Mouse (Mus musculus) thymus, adult 2 months (tissue): ENCODE measurements around the gene Cfap44. TPM values are rescaled to one million over a fixed set of nuclear protein-coding genes. Genes with fewer than 3 reads are reported as not detected.

ENCODE experiments used
- DNase-seq: peaks from one replicate; pipeline ENCODE4 v3.0.0; 2021
- H3K27ac ChIP-seq: fragments of 200-500 bp; 2 replicates; pipeline ENCODE4 v1.5.1; 2012; ENCODE audit warnings: low read length, control low read depth; ENCODE audit not compliant: control insufficient read depth, insufficient read depth
- H3K27me3 ChIP-seq: fragments of 200-500 bp; 2 replicates; pipeline ENCODE4 v1.6.1; 2012; ENCODE audit warnings: mild to moderate bottlenecking, low read length, moderate library complexity, mixed read lengths; ENCODE audit not compliant: control insufficient read depth, insufficient read depth
- H3K36me3 ChIP-seq: fragments of 200-500 bp; 2 replicates; pipeline ENCODE4 v1.6.1; 2012; ENCODE audit warnings: mild to moderate bottlenecking, low read length, moderate library complexity; ENCODE audit not compliant: control insufficient read depth, insufficient read depth
- H3K4me1 ChIP-seq: fragments of 200-500 bp; replicated peaks from 2 replicates; pipeline ENCODE4 v1.6.1; 2012; ENCODE audit warnings: low read length; ENCODE audit not compliant: control insufficient read depth, insufficient read depth
- H3K4me3 ChIP-seq: fragments of 200-500 bp; 2 replicates; pipeline ENCODE4 v1.5.1; 2012; ENCODE audit warnings: mild to moderate bottlenecking, low read length, control low read depth, moderate library complexity; ENCODE audit not compliant: control insufficient read depth, insufficient read depth
- CTCF ChIP-seq: fragments of 200-500 bp; IDR thresholded peaks from 2 replicates; pipeline ENCODE4 v1.5.1; 2012; ENCODE audit warnings: mild to moderate bottlenecking, control low read depth, low read length, moderate library complexity, borderline replicate concordance; ENCODE audit not compliant: control insufficient read depth, poor library complexity, insufficient read depth; ENCODE audit errors: extremely low read depth
- POLR2A ChIP-seq: fragments of 200-500 bp; IDR thresholded peaks from 2 replicates; pipeline ENCODE4 v1.6.1; 2012; ENCODE audit warnings: mild to moderate bottlenecking, low read length, control low read depth, moderate library complexity; ENCODE audit not compliant: control insufficient read depth, poor library complexity, insufficient read depth; ENCODE audit errors: extremely low read depth
- WGBS: fragments of 180-500 bp; shearing (Covaris S2); methylation state at CpG from one replicate; pipeline ENCODE4 v1.1.7; 2018; 5-methylcytosine and 5-hydroxymethylcytosine counted together
- polyA plus RNA-seq: library from polyadenylated mRNA; depleted of rRNA; stranded (reverse); fragments of >200 nt; gene quantifications from 2 replicates; pipeline ENCODE4 v1.2.3, GENCODE M21; 2012

Cfap44 gene
- polyA plus RNA-seq, 1 experiment: 0.12 TPM

DNA sequence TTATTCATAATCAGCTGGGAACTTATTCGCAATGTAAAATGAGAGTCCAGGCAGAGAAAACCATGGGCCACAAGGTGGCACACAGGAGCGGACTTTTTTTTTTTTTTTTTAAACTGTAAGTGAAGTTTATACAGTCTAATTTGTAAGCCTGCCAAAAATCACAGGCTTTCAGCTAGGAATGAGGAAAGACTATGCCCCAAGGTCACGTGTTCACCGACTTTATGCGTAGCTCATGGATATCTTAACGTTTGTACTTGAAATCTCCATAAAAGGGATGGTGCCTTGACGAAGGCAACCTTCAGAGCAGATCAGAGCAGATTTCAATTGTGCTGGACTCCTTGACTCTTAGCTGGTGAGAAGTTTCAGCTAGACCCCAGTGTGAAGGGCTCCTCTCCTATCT lies 86.0 kb downstream of the Cfap44 start:
- 43% methylated on average over 7 of the region's 7 CpGs for WGBS
- TF ChIP-seq CTCF (no peak), POLR2A (no peak)
- Histone ChIP-seq H3K36me3 (no peaks in the 10 kb centered on the region), H3K27me3 (no peaks in the 10 kb centered on the region), H3K4me1 (no peaks in the 10 kb centered on the region), H3K27ac (no peak overlapping the region), H3K4me3 (no peak overlapping the region)
- DNase-seq: no peak

DNA sequence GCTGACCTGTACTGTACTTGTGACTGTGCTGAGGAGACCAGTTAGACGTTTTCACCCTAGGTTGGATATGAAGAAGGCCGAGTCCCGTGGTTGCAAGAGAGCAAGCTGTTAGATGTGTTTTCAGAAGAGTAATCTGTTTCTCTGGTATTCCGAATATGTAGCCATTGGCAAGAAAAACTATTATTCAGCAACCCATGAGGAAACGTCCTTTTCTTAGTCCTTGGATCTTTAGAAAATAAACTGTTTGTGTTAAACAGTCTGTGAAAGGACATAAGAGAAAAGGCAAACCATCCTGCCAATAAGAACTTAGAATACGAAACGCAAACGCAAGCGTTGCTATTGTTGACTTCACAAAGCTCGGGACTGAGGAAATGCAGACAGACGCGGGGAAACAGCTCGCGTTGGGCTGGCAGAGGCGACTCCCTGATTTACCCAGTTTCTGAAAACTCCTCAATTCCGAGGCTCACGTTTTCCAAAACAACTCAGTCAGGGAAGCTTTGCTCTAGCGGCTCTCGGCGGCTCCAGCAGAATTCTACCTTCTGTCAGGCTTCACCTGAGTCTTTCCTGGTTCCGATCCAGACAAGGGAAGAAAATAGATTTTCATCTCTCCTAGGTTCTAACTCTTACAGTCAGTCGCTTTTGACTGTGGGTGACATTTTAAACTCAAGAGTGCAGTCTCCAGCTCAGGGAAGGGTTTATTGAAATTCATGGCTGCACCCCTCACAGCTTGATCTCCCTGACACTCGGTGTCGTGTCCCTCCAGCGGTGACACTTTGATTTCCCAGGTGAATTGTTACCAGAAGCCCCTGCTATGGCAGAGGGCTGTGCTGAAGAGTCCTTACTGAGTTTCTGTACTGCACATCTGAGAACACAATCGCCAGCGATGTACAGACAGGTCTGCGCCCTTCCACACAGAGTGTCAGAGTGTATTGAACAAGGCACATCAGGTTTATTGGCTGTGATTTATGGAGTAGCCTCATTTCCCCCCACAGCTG lies 87.3 kb downstream of the Cfap44 start:
- Histone ChIP-seq H3K4me1 (no peaks in the 10 kb centered on the region), H3K36me3 (no peaks in the 10 kb centered on the region), H3K27ac (no peak overlapping the region), H3K4me3 (no peak overlapping the region), H3K27me3 (no peaks in the 10 kb centered on the region)
- no peak for DNase-seq
- TF ChIP-seq CTCF: no peak
- WGBS: 80% methylated on average over 28 of the region's 28 CpGs

DNA sequence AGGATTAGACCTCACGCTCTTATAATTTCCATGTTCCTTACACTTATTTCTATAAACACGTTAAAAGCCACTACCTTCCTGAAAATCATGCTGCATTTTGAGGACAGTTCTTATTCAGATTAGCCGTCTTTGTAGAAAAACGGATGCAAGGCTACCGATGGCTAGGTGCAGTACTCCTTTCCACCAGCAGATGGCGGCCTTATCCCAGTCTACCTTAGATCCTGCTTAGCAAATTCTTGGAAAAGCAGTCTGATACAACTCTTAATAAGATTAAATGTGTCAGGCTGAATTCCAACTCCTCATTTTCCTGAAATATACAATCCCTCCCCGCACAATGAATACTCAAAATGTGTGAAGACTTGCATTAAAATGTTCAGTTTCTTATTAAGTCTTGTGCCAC lies 89.5 kb downstream of the Cfap44 start:
- peak; percentile 68 for DNase-seq
- no peak overlapping the region for H3K27ac ChIP-seq

DNA sequence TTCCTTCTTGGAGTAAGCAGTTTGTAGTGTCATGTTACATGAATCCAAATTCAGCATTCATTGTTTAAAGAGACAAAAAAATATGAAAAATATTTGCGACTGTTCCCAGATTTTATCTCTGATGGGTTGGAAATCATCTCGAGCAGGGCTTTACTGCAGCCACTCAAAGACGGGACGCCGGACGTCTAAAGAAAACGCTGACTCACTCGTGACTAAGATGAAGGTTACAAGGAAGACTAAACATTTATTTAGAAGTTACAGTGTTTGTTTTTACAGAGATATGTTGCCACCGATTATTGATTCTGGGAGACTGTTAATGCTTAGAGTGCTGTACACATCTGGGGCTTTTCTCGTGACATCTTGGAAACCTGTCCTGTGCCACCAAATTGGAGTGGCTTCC lies 90.2 kb downstream of the Cfap44 start:
- WGBS: 66% methylated on average over 10 of the region's 10 CpGs
- Histone ChIP-seq H3K27ac (no peak overlapping the region), H3K27me3 (no peaks in the 10 kb centered on the region), H3K4me1 (no peaks in the 10 kb centered on the region), H3K4me3 (no peak overlapping the region), H3K36me3 (no peaks in the 10 kb centered on the region)
- DNase-seq: no peak
- TF ChIP-seq POLR2A (no peak), CTCF (no peak)

More for the DNA sequence above, 89.5 kb downstream of the Cfap44 start:
- Histone ChIP-seq H3K4me3 (no peak overlapping the region), H3K36me3 (no peaks in the 10 kb centered on the region), H3K27me3 (no peaks in the 10 kb centered on the region), H3K4me1 (no peaks in the 10 kb centered on the region)
- WGBS: 7% methylated on average over 7 of the region's 7 CpGs
- TF ChIP-seq CTCF (no peak), POLR2A (no peak)

DNA sequence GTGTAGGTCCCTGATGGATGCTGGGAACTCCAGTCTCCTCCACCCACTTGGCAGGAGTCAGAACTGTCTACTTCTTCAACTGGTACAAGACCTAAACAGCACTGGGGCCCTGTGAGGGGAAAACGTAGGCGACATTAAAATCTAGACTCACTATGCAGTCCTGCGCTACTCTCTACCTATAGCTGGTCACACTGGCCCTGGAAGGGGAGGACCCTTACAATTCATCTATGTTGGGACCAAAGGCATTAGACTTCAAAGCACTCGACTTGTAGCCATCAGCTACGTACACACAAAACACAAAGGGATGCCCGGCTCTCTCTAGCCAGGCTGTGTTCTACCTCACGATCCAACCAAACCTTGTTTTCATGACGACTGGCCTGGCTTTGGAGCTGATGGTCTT lies 91.1 kb downstream of the Cfap44 start:
- Histone ChIP-seq H3K4me3 (no peak overlapping the region), H3K27me3 (no peaks in the 10 kb centered on the region), H3K27ac (no peak overlapping the region), H3K36me3 (no peaks in the 10 kb centered on the region), H3K4me1 (no peaks in the 10 kb centered on the region)
- 96% methylated on average over 8 of the region's 8 CpGs for WGBS
- no peak for DNase-seq
- TF ChIP-seq POLR2A (no peak), CTCF (no peak)

DNA sequence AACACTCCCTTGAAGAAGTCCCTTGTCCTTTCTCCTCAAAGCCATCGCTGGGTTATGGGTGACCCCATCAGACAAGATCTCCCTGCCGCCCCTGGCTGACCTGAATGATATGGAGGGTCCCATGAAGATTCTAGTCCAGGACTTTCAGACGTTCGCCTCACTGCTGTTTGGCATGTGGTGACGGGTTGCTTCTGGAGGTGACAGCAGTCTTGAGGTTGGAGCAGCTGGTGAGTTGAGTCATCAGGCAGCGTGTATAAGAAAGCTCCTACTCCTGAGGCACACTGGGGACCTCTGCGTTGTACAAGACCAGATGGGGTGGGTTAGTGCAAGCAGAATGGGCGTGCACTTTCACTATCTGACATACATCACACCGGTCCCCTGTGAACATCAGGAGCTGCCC lies 92.0 kb downstream of the Cfap44 start:
- Histone ChIP-seq H3K36me3 (no peaks in the 10 kb centered on the region), H3K27me3 (no peaks in the 10 kb centered on the region), H3K27ac (no peak overlapping the region), H3K4me1 (no peaks in the 10 kb centered on the region), H3K4me3 (no peak overlapping the region)
- no peak for TF ChIP-seq CTCF
- no peak for TF ChIP-seq POLR2A
- no peak for DNase-seq
- 89% methylated on average over 9 of the region's 9 CpGs for WGBS
